Mouse (Mus musculus): ENCODE data around the gene Pkd1. TPM values are rescaled to one million over a fixed set of nuclear protein-coding genes. Genes with fewer than 3 reads are reported as not detected.

The Pkd1 gene
- polyA plus RNA-seq, 1 experiment from 2014 or later = 34.0 TPM

GRCm38 (mm10) chr17:24608370-24608769, 58.7 kb downstream of the Pkd1 start:
- H3K9me3 ChIP-seq (ENCODE audit: low read depth, low read length) = no peaks in the 10 kb centered on the region
- ATAC-seq (ENCODE audit: insufficient read depth) (no peak), DNase-seq (no peak)
- H3K27ac ChIP-seq (ENCODE audit: low read depth) = no peak overlapping the region
- no peak for TF ChIP-seq CTCF (IDR thresholded peaks at IDR 0.05; ENCODE audit: low read depth)
- peaks cover 52% of the 10 kb centered on the region for H3K36me3 ChIP-seq (ENCODE audit: insufficient read depth)
- no peaks in the 10 kb centered on the region for H3K27me3 ChIP-seq (ENCODE audit: insufficient read depth, low read length)
- no peak overlapping the region for H3K4me2 ChIP-seq
- no peak overlapping the region for H3K4me3 ChIP-seq (ENCODE audit: low read depth, low read length)
- 91% methylated on average over 4 of the region's 4 CpGs for WGBS
- H3K9ac ChIP-seq = no peak overlapping the region
- H3K4me1 ChIP-seq (ENCODE audit: insufficient read depth) = no peaks in the 10 kb centered on the region

GRCm38 (mm10) chr17:24608874-24609273, 59.2 kb downstream of the Pkd1 start:
- H3K4me2 ChIP-seq = no peak overlapping the region
- H3K36me3 ChIP-seq (ENCODE audit: insufficient read depth) = peaks cover 56% of the 10 kb centered on the region
- no peak overlapping the region for H3K4me3 ChIP-seq (ENCODE audit: low read depth, low read length)
- no peaks in the 10 kb centered on the region for H3K27me3 ChIP-seq (ENCODE audit: insufficient read depth, low read length)
- ATAC-seq (ENCODE audit: insufficient read depth) (0 out of 2 replicates have a peak, but pooled peaks have one; percentile 28), DNase-seq (no peak)
- no peak for TF ChIP-seq CTCF (IDR thresholded peaks at IDR 0.05; ENCODE audit: low read depth)
- H3K9me3 ChIP-seq (ENCODE audit: low read depth, low read length) = no peaks in the 10 kb centered on the region
- no peak overlapping the region for H3K27ac ChIP-seq (ENCODE audit: low read depth)
- H3K4me1 ChIP-seq (ENCODE audit: insufficient read depth) = no peaks in the 10 kb centered on the region
- no peak overlapping the region for H3K9ac ChIP-seq
- 89% methylated on average over 8 of the region's 8 CpGs for WGBS

GRCm38 (mm10) chr17:24610711-24611110, 61.1 kb downstream of the Pkd1 start:
- H3K27me3 ChIP-seq (ENCODE audit: insufficient read depth, low read length) = no peaks in the 10 kb centered on the region
- no peaks in the 10 kb centered on the region for H3K4me1 ChIP-seq (ENCODE audit: insufficient read depth)
- no peak overlapping the region for H3K4me3 ChIP-seq (ENCODE audit: low read depth, low read length)
- H3K4me2 ChIP-seq = no peak overlapping the region
- no peaks in the 10 kb centered on the region for H3K9me3 ChIP-seq (ENCODE audit: low read depth, low read length)
- TF ChIP-seq CTCF (IDR thresholded peaks at IDR 0.05; ENCODE audit: low read depth) = no peak
- no peak for ATAC-seq (ENCODE audit: insufficient read depth)
- no peak for DNase-seq
- WGBS = 80% methylated on average over 2 of the region's 2 CpGs
- H3K9ac ChIP-seq = no peak overlapping the region
- H3K27ac ChIP-seq (ENCODE audit: low read depth) = no peak overlapping the region
- H3K36me3 ChIP-seq (ENCODE audit: insufficient read depth) = peaks cover 61% of the 10 kb centered on the region

GRCm38 (mm10) chr17:24617561-24618194, 68.0 kb downstream of the Pkd1 start:
- H3K9me3 ChIP-seq (ENCODE audit: low read depth, low read length) = no peaks in the 10 kb centered on the region
- no peak overlapping the region for H3K27ac ChIP-seq (ENCODE audit: low read depth)
- H3K4me3 ChIP-seq (ENCODE audit: low read depth, low read length) = no peak overlapping the region
- DNase-seq (no peak), ATAC-seq (ENCODE audit: insufficient read depth) (no peak)
- no peaks in the 10 kb centered on the region for H3K27me3 ChIP-seq (ENCODE audit: insufficient read depth, low read length)
- 83% methylated on average over 14 of the region's 14 CpGs for WGBS
- H3K9ac ChIP-seq = no peak overlapping the region
- H3K4me1 ChIP-seq (ENCODE audit: insufficient read depth) = no peaks in the 10 kb centered on the region
- no peak overlapping the region for H3K4me2 ChIP-seq
- TF ChIP-seq CTCF (IDR thresholded peaks at IDR 0.05; ENCODE audit: low read depth) = no peak
- H3K36me3 ChIP-seq (ENCODE audit: insufficient read depth) = peaks cover 90% of the 10 kb centered on the region

GRCm38 (mm10) chr17:24625472-24625871, 75.8 kb downstream of the Pkd1 start:
- Histone ChIP-seq H3K4me3 (ENCODE audit: low read depth, low read length) (no peak overlapping the region), H3K4me2 (no peak overlapping the region), H3K27me3 (ENCODE audit: insufficient read depth, low read length) (no peaks in the 10 kb centered on the region), H3K36me3 (ENCODE audit: insufficient read depth) (peaks cover 90% of the 10 kb centered on the region), H3K9me3 (ENCODE audit: low read depth, low read length) (no peaks in the 10 kb centered on the region), H3K9ac (no peak overlapping the region), H3K27ac (ENCODE audit: low read depth) (no peak overlapping the region), H3K4me1 (ENCODE audit: insufficient read depth) (no peaks in the 10 kb centered on the region)
- DNase-seq = no peak
- ATAC-seq (ENCODE audit: insufficient read depth) = no peak
- no peak for TF ChIP-seq CTCF (IDR thresholded peaks at IDR 0.05; ENCODE audit: low read depth)
- WGBS = 90% methylated on average over 8 of the region's 8 CpGs

GRCm38 (mm10) chr17:24628646-24629045, 79.0 kb downstream of the Pkd1 start:
- Histone ChIP-seq H3K27ac (ENCODE audit: low read depth) (no peak overlapping the region), H3K4me3 (ENCODE audit: low read depth, low read length) (no peak overlapping the region), H3K9me3 (ENCODE audit: low read depth, low read length) (no peaks in the 10 kb centered on the region), H3K36me3 (ENCODE audit: insufficient read depth) (peaks cover 59% of the 10 kb centered on the region), H3K9ac (no peak overlapping the region), H3K4me2 (no peak overlapping the region), H3K4me1 (ENCODE audit: insufficient read depth) (peaks cover 7% of the 10 kb centered on the region), H3K27me3 (ENCODE audit: insufficient read depth, low read length) (no peaks in the 10 kb centered on the region)
- ATAC-seq (ENCODE audit: insufficient read depth) = no peak
- TF ChIP-seq CTCF (IDR thresholded peaks at IDR 0.05; ENCODE audit: low read depth) = peak; percentile 95
- WGBS = 26% methylated on average over 5 of the region's 5 CpGs
- peak; percentile 81 for DNase-seq

GRCm38 (mm10) chr17:24630072-24630471, 80.4 kb downstream of the Pkd1 start:
- TF ChIP-seq CTCF (IDR thresholded peaks at IDR 0.05; ENCODE audit: low read depth) = no peak
- no peaks in the 10 kb centered on the region for H3K9me3 ChIP-seq (ENCODE audit: low read depth, low read length)
- peaks cover 9% of the 10 kb centered on the region for H3K4me1 ChIP-seq (ENCODE audit: insufficient read depth)
- H3K27ac ChIP-seq (ENCODE audit: low read depth) = no peak overlapping the region
- no peak overlapping the region for H3K9ac ChIP-seq
- WGBS = 88% methylated on average over 14 of the region's 14 CpGs
- H3K27me3 ChIP-seq (ENCODE audit: insufficient read depth, low read length) = no peaks in the 10 kb centered on the region
- H3K4me3 ChIP-seq (ENCODE audit: low read depth, low read length) = no peak overlapping the region
- DNase-seq = no peak
- H3K36me3 ChIP-seq (ENCODE audit: insufficient read depth) = peaks cover 45% of the 10 kb centered on the region
- no peak for ATAC-seq (ENCODE audit: insufficient read depth)
- H3K4me2 ChIP-seq = no peak overlapping the region

Data from lung, embryonic 14.5 days (tissue).